In genomic region chr1:107529365-107530052, GRCm38 (mm10) we compare ENCODE assay signal across 24 mouse cellular contexts. TPM values are rescaled to one million over a fixed set of nuclear protein-coding genes. Genes with fewer than 3 reads are reported as not detected.
DNase-seq lines count a peak whose midpoint lies in the region; ATAC-seq and TF ChIP-seq lines count a peak whose summit lies in the region.
"Had no signal": no experiment of that assay in that cellular context is flagged by ENCODE, and none has a peak within 500 bp of the region (broad histone marks: within the 10 kb centered on the region; RNA-seq: fewer than 3 reads in every experiment).

No protein-coding gene starts in this region.

- H3K4me3 ChIP-seq in hindbrain, embryonic 12.5 days = no peak overlapping the region
- no peak overlapping the region for H3K4me3 ChIP-seq in hindbrain, embryonic 10.5 days
- peak overlapping the region; percentile 59 for H3K4me3 ChIP-seq in bone marrow, adult 2 months (replicated peaks; ENCODE audit: control insufficient read depth, low read depth, low read length)
- H3K4me3 ChIP-seq in midbrain, embryonic 14.5 days (replicated peaks; ENCODE audit: low read depth, low read length) = no peak overlapping the region
- H3K4me3 ChIP-seq in lung, postnatal 0 days (ENCODE audit: low read depth, low read length) = no peak overlapping the region
- H3K4me3 ChIP-seq: forebrain, embryonic 12.5 days; heart, adult 2 months; layer of hippocampus, adult 2 months; liver, embryonic 12.5 days had no signal

- H3K4me2 ChIP-seq in hindbrain, embryonic 12.5 days (replicated peaks) = no peak overlapping the region
- no peak overlapping the region for H3K4me2 ChIP-seq in midbrain, embryonic 14.5 days (ENCODE audit: low read length)
- H3K4me2 ChIP-seq in lung, postnatal 0 days (replicated peaks; ENCODE audit: low read depth, low read length) = no peak overlapping the region
- H3K4me2 ChIP-seq: forebrain, embryonic 12.5 days; liver, embryonic 12.5 days had no signal

- H3K9ac ChIP-seq in hindbrain, embryonic 12.5 days = no peak overlapping the region
- H3K9ac ChIP-seq in midbrain, embryonic 14.5 days (replicated peaks; ENCODE audit: low read length) = no peak overlapping the region
- no peak overlapping the region for H3K9ac ChIP-seq in lung, postnatal 0 days (replicated peaks; ENCODE audit: low read depth)
- H3K9ac ChIP-seq: forebrain, embryonic 12.5 days; liver, embryonic 12.5 days had no signal

- no peaks in the 10 kb centered on the region for H3K27me3 ChIP-seq in hindbrain, embryonic 12.5 days
- H3K27me3 ChIP-seq in hindbrain, embryonic 10.5 days (ENCODE audit: insufficient read depth, poor library complexity, severe bottlenecking) = no peaks in the 10 kb centered on the region
- H3K27me3 ChIP-seq in midbrain, embryonic 14.5 days (ENCODE audit: control insufficient read depth, insufficient read depth, low read length) = no peaks in the 10 kb centered on the region
- H3K27me3 ChIP-seq in lung, postnatal 0 days (replicated peaks; ENCODE audit: insufficient read depth, low read length) = no peaks in the 10 kb centered on the region
- H3K27me3 ChIP-seq: forebrain, embryonic 12.5 days; liver, embryonic 12.5 days had no signal

- no peaks in the 10 kb centered on the region for H3K36me3 ChIP-seq in hindbrain, embryonic 12.5 days
- H3K36me3 ChIP-seq in hindbrain, embryonic 10.5 days = no peaks in the 10 kb centered on the region
- no peaks in the 10 kb centered on the region for H3K36me3 ChIP-seq in midbrain, embryonic 14.5 days (ENCODE audit: control insufficient read depth, insufficient read depth, low read length)
- no peaks in the 10 kb centered on the region for H3K36me3 ChIP-seq in lung, postnatal 0 days (ENCODE audit: insufficient read depth, low read length)
- H3K36me3 ChIP-seq: forebrain, embryonic 12.5 days; liver, embryonic 12.5 days had no signal

- no peaks in the 10 kb centered on the region for H3K9me3 ChIP-seq in hindbrain, embryonic 12.5 days (replicated peaks)
- H3K9me3 ChIP-seq in hindbrain, embryonic 10.5 days = no peaks in the 10 kb centered on the region
- H3K9me3 ChIP-seq in midbrain, embryonic 14.5 days (ENCODE audit: control insufficient read depth, low read length) = no peaks in the 10 kb centered on the region
- H3K9me3 ChIP-seq in lung, postnatal 0 days (ENCODE audit: low read length) = no peaks in the 10 kb centered on the region
- H3K9me3 ChIP-seq: forebrain, embryonic 12.5 days; liver, embryonic 12.5 days had no signal

- no peak for TF ChIP-seq EP300 in lung, postnatal 0 days (IDR thresholded peaks at IDR 0.05)

- no peak for TF ChIP-seq CTCF in bone marrow, adult 2 months (IDR thresholded peaks at IDR 0.05; ENCODE audit: control insufficient read depth, insufficient read depth, low read length)
- TF ChIP-seq CTCF in lung, postnatal 0 days (IDR thresholded peaks at IDR 0.05) = no peak

- TF ChIP-seq POLR2A in bone marrow, adult 2 months (IDR thresholded peaks at IDR 0.05; ENCODE audit: borderline replicate concordance, control insufficient read depth, low read depth, low read length) = no peak

- 40% methylated on average over 5 of the region's 5 CpGs for WGBS in hindbrain, embryonic 12.5 days
- 41% methylated on average over 5 of the region's 5 CpGs for WGBS in hindbrain, embryonic 10.5 days
- WGBS in bone marrow, adult 2 months = 61% methylated on average over 5 of the region's 5 CpGs
- WGBS in midbrain, embryonic 14.5 days = 23% methylated on average over 5 of the region's 5 CpGs
- WGBS in lung, postnatal 0 days = 70% methylated on average over 5 of the region's 5 CpGs

- H3K27ac ChIP-seq in hindbrain, embryonic 12.5 days = no peak overlapping the region
- H3K27ac ChIP-seq in hindbrain, embryonic 10.5 days = no peak overlapping the region
- H3K27ac ChIP-seq in bone marrow, adult 2 months (ENCODE audit: control insufficient read depth, insufficient read depth, low read depth, low read length, poor library complexity) = no peak overlapping the region
- no peak overlapping the region for H3K27ac ChIP-seq in midbrain, embryonic 14.5 days (replicated peaks; ENCODE audit: low read depth, low read length)
- H3K27ac ChIP-seq in lung, postnatal 0 days (ENCODE audit: low read length) = no peak overlapping the region
- H3K27ac ChIP-seq: forebrain, embryonic 12.5 days; heart, adult 2 months; layer of hippocampus, adult 2 months; liver, embryonic 12.5 days had no signal

- peak; percentile 76 for ATAC-seq in hindbrain, embryonic 12.5 days (ENCODE audit: low FRiP score)
- no peak; the same call in 1 of the 2 replicates for ATAC-seq in midbrain, embryonic 14.5 days (ENCODE audit: low FRiP score, low TSS enrichment)
- ATAC-seq in cerebellum, adult (ENCODE audit: insufficient number of reproducible peaks, low FRiP score, low TSS enrichment) = no peak
- no peak for ATAC-seq in lung, postnatal 0 days
- ATAC-seq: inflammation-experienced regulatory T-cells, adult 6 months; liver, embryonic 12.5 days had no signal

- 0 out of 2 replicates have a peak, but pooled peaks cover 3% of the 10 kb centered on the region for H3K4me1 ChIP-seq in hindbrain, embryonic 12.5 days
- peaks cover 2% of the 10 kb centered on the region; the same call in 1 of the 2 replicates for H3K4me1 ChIP-seq in hindbrain, embryonic 10.5 days (replicated peaks)
- peaks cover 1% of the 10 kb centered on the region for H3K4me1 ChIP-seq in bone marrow, adult 2 months (ENCODE audit: control insufficient read depth, insufficient read depth, low read length)
- H3K4me1 ChIP-seq in midbrain, embryonic 14.5 days (ENCODE audit: control insufficient read depth, insufficient read depth, low read length) = 0 out of 2 replicates have a peak, but pooled peaks cover 3% of the 10 kb centered on the region
- H3K4me1 ChIP-seq in lung, postnatal 0 days (ENCODE audit: insufficient read depth, low read depth, low read length) = no peaks in the 10 kb centered on the region
- H3K4me1 ChIP-seq: forebrain, embryonic 12.5 days; liver, embryonic 12.5 days had no signal

- DNase-seq in hindbrain, embryonic 10.5 days (ENCODE audit: low spot score) = no peak
- peak; percentile 26 for DNase-seq in embryo, embryonic 11 days
- peak; percentile 8 for DNase-seq in midbrain, embryonic 14.5 days
- DNase-seq in cerebellum, adult 11-12 months = no peak
- no peak for DNase-seq in lung, postnatal 0 days (ENCODE audit: low spot score)
- DNase-seq: adrenal gland, postnatal 36 days; B cell, adult 2 months; cerebellum, adult 9-10 months; gastrocnemius, postnatal 25 days; heart, adult 2 months; kidney, adult 8-10 months; kidney, postnatal 14 days; left cerebral cortex, postnatal 4 days; lung, adult 2 months; lung, postnatal 4 days; retina, postnatal 1 day; thymus, postnatal 14 days had no signal

RNA-seq across cellular contexts. Expression of gene Serpinb2, which starts 18.3 kb away (rescaled TPM):
- polyA plus RNA-seq in hindbrain, embryonic 12.5 days (2016; fragmentation: Nextera tagmentation; extraction: Ambion mirVana) = 0.16 TPM in 1 of 2 replicates, not detected in the other
- polyA plus RNA-seq in hindbrain, embryonic 10.5 days (2016; fragmentation: Nextera tagmentation; extraction: Ambion mirVana) = 0.22 TPM in 1 of 2 replicates, not detected in the other
- polyA plus RNA-seq in bone marrow, adult 2 months (2011; ENCODE audit: insufficient read depth, insufficient read length, low replicate concordance, missing spikeins) = 2.5 and 3.4 TPM in 2 replicates
- not detected in 2 replicates for polyA plus RNA-seq in midbrain, embryonic 14.5 days (2014; fragmentation: Nextera tagmentation; extraction: Ambion mirVana)
- 0.60 and 0.76 TPM in 2 replicates for polyA plus RNA-seq in lung, postnatal 0 days (2015; fragmentation: Nextera tagmentation; extraction: Ambion mirVana)
- polyA plus RNA-seq: inflammation-experienced regulatory T-cells, adult 6 months had no signal

Comparison
In these comparisons a context has a peak if more than half of its experiments do, and no peak if none do; other contexts are left out.
1. DNase-seq: peak in embryo, embryonic 11 days (single experiment) and midbrain, embryonic 14.5 days (single experiment); none in hindbrain, embryonic 10.5 days (single experiment), cerebellum, adult 11-12 months (single experiment) and lung, postnatal 0 days (single experiment).